Mouse (Mus musculus) thymus, postnatal 10 days (tissue): Measurements from ENCODE around the gene Wipi1.

Experiments
- DNase-seq, 2 experiments: peaks; one replicate each; pipeline ENCODE4 v3.0.0; 2021; ENCODE audit warnings: low spot score in 2 of 2

The Wipi1 gene

DNA sequence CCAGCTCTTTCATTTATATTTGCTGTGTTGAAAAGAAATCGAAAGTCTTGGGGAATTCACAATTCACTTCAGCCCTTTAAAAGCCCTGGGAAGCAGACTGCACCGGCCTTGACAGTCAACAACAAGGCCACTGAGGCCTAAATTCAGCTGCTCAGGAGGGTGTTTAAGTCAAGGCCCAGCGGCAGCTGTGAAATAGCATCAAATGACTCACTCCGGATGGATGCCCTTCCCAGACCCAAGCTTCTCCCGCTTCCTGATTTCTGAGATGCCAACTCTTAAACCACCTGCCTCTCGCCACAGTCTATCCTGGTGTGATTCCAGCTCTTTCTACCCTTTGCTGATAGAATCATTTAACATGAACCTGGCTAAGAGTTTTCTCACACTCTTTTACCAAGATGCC is 8.6 kb upstream of the Wipi1 start:
- no peak for DNase-seq

DNA sequence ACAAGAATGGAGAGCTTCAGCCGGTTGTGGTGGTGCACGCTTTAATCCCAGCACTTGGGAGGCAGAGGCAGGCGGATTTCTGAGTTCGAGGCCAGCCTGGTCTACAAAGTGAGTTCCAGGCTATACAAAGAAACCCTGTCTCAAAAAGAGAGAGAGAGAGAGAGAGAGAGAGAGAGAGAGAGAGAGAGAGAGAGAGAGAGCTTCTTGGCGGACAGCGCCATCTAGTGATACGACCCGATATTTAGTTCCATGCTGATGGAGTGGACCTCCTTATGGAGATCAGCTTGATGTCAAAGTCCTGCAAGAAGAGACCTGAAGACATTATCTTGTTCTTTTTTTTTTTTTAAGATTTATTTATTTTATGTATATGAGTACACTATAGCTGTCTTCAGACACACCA is 7.3 kb upstream of the Wipi1 start:
- DNase-seq = peak; percentile 39 to 64

DNA sequence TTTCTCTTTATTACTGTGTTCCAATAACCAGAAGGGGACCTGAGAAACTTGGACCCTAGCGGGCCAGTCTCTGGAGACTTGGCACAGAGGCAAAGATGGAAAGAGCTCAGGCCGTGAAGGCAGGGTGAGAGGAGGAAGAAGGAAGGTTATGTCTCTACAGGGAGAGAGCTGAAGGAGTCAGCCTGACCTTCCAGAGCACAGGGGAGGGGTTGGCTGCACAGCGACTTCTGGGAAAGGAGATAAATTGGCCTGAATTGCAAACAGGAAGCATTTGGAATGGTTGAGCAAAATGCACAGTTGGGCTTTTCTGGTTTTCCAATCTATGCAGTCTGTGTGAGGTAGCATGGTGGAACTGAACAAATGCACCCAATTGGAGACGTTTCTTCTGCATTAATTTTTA is 5.0 kb upstream of the Wipi1 start:
- no peak for DNase-seq

DNA sequence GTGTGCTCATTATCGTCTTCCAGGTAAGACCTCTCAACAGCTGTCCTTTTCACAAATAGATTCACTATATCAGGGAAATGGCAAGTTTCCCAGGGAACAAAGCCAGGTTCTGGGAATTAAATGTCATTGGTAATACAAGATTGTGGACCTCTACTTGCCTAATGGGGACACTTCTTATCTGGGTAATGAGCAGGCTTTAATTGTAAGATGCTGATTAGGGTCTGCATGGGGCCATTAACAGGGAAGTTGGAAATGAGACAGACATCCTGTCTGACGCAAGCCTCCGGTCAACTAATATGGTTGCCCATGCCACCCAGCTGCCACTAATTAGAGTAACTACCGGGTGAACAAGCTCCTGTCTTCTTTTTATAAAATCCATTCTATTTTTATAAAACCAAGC is 4.6 kb upstream of the Wipi1 start:
- no peak for DNase-seq

DNA sequence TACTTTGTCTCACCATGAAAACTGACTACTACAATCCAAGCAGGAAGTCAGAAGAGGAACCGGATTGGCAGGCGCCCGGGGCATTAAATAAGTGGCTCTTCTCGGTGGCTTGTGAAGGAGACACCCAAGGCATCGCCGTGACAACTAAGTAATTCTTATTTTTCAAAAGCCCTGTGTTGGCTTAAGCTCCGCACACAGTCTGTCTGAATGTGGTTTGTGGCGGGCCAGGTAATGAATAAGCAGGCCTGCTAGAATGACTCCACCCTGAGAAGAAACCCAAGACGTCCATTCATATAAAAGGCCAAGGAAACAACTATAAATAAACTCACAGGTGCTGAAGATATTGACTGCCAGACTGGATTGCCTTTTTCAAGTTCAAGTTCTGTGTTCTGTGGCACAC is 3.5 kb upstream of the Wipi1 start:
- no peak for DNase-seq

DNA sequence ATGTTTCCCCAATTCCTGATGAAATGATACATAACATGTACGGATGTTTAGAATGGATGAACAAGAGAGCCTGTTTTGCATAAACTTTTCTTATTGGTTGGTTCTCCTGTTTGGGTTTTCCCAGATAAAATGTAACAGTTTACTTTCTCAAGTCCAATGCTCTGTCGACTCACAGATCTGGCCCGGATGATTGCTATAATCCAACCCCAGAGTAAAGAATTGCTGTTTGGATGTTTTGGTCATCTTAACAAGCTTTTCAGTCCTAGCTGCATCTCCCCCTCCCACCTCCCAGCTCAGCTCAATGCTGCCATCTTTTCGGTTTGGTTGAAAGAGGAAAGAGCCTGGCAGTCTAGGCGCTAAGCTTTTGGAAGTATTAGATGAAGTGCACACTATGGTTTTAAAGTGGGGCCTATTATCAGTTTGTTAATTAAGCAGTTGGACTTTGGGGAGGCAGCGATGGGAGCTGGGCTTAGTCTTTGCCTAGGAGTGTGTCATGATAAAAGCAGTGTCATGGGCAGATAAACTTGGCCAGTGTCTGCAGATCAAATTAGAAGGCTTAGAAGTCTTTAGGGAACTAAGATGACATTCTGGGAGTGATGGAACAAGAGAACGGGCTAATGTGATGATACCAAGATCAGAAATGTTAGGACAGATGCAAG is 1.2 kb upstream of the Wipi1 start:
- no peak for DNase-seq

DNA sequence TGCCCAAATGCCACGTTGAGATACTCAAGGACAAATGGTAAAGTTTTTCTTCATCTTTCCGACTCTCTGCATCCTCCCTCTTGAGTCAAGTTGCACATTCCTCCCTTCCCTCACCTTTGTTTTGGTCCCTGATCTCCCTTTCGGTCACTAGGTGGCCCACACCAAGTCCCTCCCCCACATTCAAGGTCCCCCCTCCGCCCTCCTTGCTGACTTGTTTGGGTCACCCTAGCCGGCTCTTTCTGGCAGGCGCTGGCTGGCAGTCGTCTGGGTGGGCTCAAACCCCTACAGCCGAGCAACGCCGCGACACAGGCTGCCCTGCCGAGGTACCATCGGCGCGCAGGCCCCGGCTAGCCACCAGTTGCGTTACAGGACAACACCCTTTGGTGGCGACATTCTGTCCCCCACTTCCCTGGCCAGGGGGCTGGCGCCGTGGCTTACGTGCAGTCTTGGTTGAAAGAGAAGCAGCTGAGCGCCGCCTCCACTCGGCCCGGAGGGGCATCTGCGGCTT is 918 bp downstream of the Wipi1 start:
- DNase-seq = no peak

DNA sequence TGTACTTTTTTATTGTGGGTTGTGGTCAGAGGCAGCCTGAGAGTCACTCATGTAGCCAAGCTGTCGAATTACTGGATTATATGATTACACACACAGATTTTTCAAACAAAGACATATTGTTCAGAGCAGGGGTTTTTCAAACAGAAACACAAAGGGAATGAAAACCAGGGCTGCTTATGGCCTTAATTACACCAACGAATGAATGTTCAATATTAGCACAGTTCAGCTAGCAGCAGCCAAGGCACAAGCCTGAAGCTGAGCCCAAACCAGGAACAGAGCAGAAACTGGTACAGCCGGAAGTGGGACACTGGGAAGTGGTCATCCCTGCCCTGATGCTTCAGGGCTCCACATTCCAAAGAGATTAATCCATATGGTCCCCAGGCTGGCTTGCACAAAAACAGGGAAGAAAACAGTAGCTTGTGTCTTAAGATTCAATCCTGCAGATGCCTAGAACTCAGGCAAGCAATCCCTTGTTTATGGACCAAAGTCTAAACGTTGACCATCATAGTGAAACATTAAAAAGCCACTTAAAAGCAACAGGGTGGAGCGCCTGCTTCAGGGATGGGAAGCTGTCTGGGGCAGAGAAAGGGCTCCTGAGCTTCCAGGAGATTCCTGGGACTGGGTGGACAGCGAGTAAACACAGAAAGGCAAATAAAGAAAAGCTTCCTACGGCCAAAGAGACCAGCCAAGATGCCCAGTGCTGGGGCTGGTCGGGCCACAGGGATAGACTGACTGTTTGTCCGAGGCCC is 1.5 kb downstream of the Wipi1 start:
- no peak for DNase-seq

DNA sequence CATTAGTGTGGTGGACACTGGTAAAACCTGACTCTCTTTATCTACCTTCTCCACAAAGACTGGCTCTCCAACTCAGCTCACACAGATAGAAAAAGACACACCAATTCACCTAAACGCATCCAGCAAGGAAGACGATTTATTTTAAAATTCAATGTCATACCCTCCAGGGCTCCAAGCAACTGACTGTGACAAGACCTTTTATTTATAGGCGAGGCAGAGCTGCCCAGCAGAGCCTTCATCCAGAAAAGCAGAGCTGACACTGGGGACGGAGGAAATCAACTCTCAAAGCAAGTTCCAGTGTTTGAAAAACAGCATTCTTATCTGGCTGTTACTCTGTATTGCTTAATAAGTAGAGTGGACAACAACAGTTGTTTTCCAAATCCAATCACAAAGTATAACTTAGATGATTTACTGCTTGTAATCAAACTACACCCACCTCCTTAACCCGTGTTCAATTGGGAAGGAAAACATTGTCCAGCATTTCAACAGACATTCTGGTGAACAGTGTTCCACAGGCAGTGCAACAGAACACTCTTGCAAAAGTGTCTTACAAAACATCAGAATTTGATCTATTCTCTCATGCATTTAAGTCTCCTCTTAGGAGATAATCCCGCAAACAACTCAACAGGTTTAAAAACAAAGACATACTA is 2.7 kb downstream of the Wipi1 start:
- no peak for DNase-seq

DNA sequence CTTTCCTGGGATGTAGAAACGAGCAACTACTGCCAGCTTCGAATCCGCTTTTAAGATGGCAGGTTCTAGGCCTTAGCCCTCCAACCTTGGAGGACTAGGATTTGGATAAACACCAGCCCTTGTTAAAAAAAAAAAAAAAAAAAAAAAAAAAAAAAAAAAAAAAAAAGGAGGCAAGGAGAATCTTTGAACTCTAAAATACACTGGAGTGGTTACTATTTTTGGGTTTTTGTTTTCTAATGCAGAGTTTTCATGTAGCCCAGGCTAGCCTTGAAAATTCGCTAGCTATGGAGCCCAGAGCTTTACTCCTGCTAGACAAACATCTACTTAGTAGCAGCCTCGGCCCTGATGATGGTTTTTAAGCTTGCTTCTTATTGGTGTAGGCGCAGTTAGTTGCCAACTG is 4.2 kb downstream of the Wipi1 start:
- DNase-seq = no peak

DNA sequence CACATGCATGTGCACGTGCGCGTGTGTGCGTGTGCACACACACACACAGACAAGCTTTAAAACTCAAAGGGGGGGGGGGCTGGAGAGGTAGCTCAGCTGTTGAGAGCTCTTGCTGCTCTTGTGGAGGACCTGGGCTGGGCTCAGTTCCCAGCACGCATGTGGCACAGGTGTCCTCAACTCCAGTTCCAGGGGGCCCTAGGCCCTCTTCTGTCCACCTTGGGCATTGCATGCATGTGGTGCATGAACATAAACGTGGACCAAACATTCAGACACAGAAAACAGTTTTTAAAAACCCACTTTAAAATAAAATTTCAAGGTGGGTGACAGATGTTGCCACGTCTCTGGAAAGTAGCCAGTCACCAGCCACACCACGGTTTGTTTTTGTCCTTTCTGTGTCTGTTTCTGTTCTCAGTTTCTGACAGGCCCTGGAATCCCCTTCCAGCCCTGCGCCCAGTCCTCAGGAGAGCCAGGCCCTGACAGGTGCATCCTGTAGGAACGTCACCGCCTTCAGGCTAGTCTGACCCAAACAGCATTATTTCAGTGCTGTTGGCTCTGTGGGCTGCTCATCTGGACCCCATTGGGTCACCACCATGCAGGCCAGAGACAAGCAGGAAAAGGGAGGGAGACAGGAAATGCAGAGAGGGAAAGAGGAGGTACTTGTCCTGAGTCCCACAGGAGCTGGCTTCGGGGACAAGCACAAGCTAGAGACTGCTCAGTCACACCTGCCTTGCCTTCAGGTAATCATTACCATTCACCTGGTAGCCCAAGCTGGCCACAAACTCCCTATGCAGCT is 12.8 kb downstream of the Wipi1 start:
- DNase-seq = no peak

DNA sequence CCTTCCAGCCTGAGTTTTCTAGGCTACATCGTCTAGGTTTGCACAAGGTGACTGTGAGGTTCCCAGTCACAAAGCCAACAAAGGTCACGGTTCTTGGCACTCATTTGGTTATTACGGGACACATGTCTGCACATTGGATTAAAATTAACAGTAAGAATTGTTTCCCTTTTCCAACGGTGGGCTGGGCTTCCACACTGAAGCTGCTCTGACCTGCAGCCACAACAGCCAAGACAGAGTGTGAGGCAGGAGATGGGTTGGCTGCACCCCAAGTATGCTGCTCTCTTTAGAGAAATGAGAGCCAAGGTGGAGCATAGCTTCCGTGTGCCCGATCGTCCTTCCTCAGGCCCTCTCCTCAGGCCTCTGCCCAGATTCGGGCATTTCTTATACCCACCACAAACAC is 17.0 kb downstream of the Wipi1 start:
- no peak for DNase-seq

DNA sequence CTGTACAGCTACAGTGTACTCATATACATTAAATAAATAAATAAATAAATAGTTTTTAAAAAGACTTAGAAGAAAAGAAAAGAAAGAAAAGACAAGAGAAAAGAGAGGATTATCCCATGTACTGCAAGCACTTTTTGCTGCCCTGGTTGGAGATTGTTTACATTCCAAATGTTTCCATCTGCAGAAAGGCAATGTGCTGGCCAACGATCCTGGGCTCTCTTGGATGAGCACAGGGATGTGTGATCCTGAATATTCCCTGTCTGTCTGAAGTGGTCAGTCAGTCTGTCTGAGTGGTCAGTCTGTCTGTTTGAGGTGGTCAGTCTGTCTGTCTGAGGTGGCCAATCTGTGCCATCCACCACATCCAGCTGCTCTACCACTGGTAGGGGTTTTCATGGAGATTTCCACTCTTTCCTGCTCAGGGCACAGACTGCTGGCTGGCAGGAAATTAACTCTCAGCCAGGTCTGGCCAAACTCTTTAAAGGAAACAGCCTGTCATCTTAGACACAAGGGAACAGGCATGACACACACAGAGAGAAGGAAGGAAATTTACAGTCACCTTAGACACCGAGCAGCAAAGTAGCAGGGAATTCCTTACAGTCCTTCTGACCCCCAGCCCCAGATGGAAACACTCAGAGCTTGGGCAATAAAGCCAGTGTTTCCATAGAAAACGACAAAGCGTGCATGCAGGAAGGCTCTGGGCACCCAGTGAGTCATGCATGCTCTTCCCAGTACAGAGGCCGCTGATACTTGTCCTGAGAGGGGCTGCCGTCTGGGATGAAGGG is 18.4 kb downstream of the Wipi1 start:
- no peak for DNase-seq

DNA sequence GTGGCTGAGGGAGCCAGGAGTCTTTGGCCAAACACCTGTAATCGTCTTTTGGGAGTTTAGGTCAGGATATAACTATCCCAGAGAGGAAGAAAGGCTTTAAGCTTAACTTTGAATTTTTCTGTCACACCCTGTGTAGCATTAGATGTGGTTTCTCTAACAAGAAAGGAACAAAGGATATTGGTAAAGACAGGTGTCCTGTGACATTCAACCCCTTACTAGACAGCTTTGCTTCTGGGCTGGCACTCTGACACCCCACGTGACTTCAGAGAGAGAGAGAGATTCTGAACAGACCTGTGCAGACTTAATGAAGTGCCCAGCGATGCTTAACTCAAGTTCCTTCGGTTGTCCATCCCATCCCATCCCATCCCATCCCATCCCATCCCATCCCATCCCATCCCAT is 20.3 kb downstream of the Wipi1 start:
- peak in 1 of 2 experiments; percentile 27 for DNase-seq

DNA sequence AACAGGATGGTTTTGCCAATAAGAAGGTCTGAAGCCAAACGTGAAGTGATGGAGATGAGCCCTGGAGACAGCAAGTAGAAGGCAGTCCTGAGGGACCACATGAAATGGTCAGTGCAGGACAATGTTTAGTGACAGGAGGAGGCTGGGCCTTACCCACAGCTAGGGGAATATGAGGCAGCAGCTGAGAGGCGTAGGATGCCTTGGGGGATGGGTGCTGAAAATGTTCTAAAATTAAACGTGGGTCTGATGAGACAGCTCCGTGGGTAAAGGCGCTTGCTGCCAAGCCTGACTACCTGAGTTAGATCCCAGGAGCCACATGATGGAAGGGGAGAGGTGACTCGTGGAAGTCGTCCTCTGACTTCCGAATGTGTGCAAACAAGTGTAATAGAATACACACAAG is 21.8 kb downstream of the Wipi1 start:
- DNase-seq = no peak

DNA sequence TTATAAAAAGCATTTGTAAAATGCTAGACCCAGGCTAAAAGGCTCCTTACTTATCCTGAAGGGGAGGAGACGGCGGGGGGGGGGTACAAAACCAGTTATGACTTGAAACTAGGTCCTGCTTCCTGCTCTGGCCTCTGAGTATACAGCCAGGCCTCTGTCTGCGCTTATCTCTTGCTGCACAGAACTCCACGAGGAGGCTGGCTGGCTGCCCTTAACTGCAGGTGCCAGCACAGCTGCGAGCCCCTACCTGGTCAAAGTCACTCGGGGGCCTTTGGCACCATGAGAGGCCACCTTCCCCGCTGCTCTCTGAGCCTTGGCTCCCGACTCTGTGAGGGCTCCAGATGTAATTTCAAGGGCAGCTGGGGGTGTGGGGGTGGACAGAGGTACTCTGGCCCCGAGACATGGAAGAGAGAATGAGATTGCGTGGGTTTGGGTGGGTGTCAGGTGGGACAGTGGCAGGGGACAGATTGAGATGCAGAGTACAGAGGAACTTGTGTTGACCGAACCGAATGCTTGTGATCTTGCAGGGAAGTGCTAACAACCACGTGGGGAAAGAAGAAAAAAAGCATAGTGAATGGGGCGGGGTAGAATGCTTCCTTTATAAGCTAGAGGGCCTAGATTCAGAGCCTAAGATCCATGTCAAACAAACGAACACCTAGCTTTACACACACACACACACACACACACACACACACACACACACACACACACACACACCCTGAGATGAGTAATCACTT is 24.0 kb downstream of the Wipi1 start:
- no peak for DNase-seq

DNA sequence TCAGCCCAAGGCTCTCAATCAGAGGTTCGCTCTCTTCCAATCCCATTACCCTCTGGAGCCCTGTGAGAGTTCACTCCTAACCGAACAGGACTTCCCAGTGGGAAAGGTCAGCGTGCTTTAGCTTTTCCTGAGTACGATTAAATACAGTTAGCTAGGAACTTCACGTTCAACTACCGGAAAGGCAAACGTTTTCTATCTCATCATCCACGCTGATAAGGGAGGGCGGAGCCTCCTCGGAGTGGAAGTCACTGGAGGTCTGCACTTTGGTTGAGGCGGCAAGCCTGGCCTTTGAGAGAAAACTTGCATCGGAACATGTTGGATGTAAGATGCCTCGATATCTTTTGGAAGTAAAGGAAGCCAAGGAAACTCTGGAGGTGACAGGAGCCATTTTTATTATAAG is 24.7 kb downstream of the Wipi1 start:
- DNase-seq = no peak

DNA sequence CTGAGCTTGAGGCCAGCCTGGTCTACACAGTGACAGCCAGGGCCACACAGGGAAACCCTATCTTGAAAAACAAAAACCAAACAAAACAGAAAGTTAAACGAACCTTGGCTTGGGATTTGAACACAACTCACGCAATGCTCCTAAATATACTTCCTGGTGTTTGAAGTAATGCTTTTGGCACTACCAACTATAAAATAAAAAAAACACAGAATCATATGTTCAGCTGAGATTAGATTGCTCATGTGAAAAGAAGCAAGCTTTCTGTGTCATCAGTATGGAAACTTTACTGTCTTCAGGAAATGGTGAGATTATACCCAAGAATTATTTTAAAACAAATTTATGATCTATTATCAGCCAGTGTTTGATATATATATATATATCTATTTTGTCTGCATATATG is 25.3 kb downstream of the Wipi1 start:
- DNase-seq = no peak

DNA sequence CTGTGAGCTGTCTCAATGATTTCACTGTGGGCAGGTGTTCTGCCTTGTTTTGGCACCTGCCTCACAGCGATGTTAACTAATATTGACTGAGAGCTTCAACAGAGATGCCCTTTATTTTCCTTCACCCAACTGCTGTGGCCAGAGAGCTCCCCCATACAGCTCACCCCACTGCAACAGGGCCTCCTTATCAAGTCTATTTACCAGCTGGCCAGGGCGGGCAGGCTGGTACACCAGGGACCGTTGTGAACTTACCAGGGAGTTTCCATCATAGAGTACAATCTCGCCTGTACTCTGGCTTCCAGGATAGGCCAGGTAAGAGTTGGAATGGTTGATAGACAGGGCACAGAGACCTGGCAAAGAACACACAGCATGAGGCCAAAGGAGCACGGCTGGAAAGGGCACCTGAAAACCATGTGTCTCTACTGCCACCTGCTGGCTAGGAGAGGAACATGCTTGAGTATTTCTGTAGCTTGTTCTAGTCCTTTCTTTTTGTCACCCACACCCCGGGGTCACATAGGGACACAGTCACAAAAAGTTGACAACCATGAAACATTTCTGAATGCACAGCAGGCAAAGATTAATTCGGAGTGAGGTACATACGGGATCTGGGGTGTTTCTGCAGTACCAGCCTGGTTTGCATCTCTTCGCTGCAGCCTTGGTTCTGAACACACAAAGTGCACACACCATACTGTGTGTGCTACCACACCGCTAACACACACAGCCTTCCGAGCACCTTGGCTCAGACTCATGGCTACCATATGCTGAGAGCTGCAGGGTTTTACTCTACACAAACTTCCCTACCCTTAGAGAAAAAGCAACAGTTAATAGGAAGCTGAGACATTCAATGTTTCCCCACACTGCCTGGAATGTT is 26.7 kb downstream of the Wipi1 start:
- DNase-seq = peak; percentile 56 to 81

DNA sequence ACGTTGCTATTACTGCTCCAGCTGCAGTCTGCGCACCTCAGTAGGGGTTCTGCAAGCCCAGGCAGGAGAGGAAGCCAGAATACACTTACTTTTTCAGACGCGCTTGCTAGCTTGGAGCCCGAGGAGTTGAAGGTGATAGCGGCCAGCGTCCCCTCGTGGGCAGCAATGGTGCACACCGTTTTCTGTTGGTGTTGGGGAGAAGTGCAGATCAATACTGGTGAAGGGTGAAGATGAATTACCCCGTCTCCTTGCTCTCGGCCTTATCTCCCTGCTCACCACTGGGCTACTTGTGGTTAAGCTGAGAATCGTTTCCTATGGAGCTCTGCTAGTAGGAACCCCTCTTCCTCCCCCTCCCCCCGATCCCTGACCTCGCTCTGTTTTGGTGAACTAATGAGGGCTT is 27.8 kb downstream of the Wipi1 start:
- no peak for DNase-seq
